Mouse (Mus musculus) left cerebral cortex, adult 8-10 months (tissue): ENCODE measurements around the gene Neurog1. TPM values are rescaled to one million over a fixed set of nuclear protein-coding genes. Genes with fewer than 3 reads are reported as not detected.
A peak's percentile ranks its signal among the peaks of the same experiment; 100 is the strongest.

Experiments
- DNase-seq, 2 experiments: peaks; one replicate each; pipeline ENCODE4 v3.0.0; 2022; ENCODE audit warnings: low spot score in 2 of 2
- total RNA-seq, 4 experiments: library from RNA; stranded (reverse); gene quantifications; 2 replicates each; pipeline ENCODE4 v1.2.4; 2022

The Neurog1 gene
- total RNA-seq, 4 experiments from 2014 or later, result not detected

- DNase-seq, result no peak
Observed at GRCm38 (mm10) chr13:56258196-56259020, 6.4 kb upstream of the Neurog1 start.

- no peak for DNase-seq
Observed at GRCm38 (mm10) chr13:56257469-56258153, 5.6 kb upstream of the Neurog1 start.

GRCm38 (mm10) chr13:56256716-56257299, 4.8 kb upstream of the Neurog1 start:
- no peak for DNase-seq

GRCm38 (mm10) chr13:56253379-56253778, 1.4 kb upstream of the Neurog1 start:
- DNase-seq, result no peak

DNA sequence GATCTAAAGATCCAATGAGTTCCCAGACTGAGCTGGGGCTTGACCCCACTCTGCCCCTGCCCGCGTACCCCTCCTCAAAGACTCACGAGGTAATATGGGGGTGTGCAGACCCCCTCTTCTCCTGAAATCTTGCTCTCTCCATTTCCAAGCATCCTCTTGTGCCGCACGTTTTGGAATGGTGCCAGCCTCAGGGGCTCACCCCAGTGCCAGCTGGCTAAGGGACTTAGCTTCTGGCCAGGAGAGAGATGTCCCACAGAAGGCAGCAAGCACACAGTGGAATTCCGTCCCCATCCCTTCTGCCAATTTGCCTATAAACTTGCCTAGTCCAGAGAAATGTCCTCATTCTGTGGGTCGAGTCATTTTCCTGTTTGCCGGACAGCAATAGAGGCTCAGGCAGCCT, 820 bp upstream of the Neurog1 start:
- DNase-seq, result no peak

DNA sequence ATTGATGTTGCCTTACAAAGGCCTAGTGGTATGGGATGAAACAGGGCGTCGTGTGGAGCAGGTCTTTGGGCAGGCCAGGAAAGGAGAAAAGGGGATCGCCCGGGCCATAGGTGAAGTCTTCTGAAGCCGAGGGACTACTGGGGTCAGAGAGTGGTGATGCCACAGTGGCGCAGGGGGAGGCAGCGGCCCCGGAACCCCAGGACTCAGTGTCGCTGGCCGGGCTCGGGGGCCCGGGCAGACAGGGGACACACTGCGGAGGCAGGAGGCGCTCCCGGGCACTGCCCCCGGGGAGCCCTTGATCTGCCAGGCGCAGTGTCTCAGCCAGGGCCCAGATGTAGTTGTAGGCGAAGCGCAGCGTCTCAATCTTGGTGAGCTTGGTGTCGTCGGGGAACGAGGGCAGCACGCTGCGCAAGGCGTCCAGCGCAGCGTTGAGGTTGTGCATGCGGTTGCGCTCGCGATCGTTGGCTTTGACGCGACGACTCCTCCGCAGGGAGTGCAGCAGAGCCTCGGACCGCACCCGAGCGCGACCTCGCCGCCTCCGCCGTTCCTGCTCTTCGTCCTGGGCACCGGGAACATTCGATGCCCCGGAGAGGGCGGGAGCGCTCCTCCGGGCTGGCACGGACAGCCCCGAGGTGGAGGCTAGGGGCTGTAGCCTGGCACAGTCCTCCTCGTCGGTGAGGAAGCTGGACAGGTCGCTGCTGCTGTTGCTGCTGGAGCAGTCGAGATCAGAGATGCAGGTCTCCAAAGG, 613 bp downstream of the Neurog1 start:
- no peak for DNase-seq

- DNase-seq, result no peak
Observed at GRCm38 (mm10) chr13:56250551-56251161, 1.3 kb downstream of the Neurog1 start.

GRCm38 (mm10) chr13:56249593-56250341, 2.2 kb downstream of the Neurog1 start:
- no peak for DNase-seq

GRCm38 (mm10) chr13:56243104-56243503, 8.9 kb downstream of the Neurog1 start:
- DNase-seq, result no peak

DNA sequence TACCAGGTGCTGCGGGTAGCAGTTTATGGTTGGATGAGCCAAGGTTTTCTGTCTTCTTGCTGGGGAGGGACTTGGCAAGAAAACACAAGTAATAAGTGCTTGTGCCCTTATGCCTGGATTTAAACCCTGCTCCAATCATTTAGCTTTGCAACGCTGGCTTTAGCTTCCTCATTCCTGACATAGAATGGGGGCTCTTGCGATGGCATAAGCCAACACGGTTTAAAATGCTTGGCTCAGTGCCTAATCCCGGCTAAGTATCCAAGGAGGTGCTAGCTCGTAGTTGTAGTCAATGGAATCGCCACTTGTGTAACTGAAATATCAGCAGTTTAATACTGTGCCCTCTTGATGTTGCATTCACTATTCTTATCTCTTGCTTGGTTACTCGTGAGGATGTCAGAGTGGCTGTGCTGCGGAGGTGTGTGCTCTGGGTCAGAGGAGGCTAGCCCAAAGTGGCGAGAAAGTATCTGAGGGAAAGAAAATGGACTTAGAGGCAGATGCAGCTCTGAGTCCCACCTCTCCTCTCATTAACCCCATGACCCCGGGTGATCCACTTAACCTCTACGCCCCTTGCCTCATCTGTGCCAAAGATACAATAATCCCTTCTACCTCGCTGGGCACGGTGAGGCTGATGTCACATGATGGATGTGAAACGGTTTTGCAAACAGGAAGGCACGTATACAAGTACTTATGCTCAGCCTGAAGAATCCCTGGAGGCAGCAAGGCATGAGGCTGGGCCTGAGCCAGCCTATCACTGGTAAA, 11.8 kb downstream of the Neurog1 start:
- no peak for DNase-seq

GRCm38 (mm10) chr13:56237905-56238304, 14.1 kb downstream of the Neurog1 start:
- no peak for DNase-seq

DNA sequence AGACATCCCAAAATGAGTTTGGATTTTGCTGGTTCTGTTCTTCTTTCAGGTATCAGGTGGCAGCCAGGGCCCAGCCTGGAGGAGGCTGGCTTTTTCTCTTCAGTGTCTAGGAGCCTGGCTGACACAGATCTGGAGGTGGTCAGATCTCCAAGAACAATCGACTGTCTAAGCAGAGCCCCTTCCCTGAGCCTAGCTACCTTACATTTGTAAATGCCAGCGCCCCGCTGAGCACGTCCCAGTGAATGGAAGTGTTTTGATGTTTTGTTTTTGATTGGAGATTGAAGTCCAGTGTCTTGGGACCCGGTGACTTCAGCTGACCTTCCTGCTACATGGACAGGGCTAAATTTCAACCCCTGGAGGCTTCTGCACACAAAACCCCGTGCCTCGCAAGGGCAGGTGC, 15.8 kb downstream of the Neurog1 start:
- no peak for DNase-seq

- no peak for DNase-seq
Observed at GRCm38 (mm10) chr13:56228790-56229189, 23.2 kb downstream of the Neurog1 start.

- peak in 1 of 2 experiments; percentile 67 for DNase-seq
Observed at GRCm38 (mm10) chr13:56226175-56226954, 25.6 kb downstream of the Neurog1 start.

GRCm38 (mm10) chr13:56223625-56224024, 28.3 kb downstream of the Neurog1 start:
- DNase-seq, result no peak

GRCm38 (mm10) chr13:56222849-56223246, 29.1 kb downstream of the Neurog1 start:
- no peak for DNase-seq

GRCm38 (mm10) chr13:56221995-56222848, 29.7 kb downstream of the Neurog1 start:
- DNase-seq, result peak in 1 of 2 experiments; percentile 46
